Mouse (Mus musculus) cerebellum, adult 2 months (tissue): ENCODE data around the gene Slc35e2.

ENCODE experiments used
- CTCF ChIP-seq: fragments of 200-500 bp; IDR thresholded peaks from 2 replicates; pipeline ENCODE4 v1.5.1; 2011; ENCODE audit warnings: low read depth, mild to moderate bottlenecking, control low read depth, low read length, moderate library complexity, borderline replicate concordance; ENCODE audit not compliant: insufficient read depth
- POLR2A ChIP-seq: fragments of 200-500 bp; IDR thresholded peaks from 2 replicates; pipeline ENCODE4 v1.6.1; 2011; ENCODE audit warnings: low read length, control low read depth, borderline replicate concordance; ENCODE audit not compliant: insufficient read depth

GRCm38 (mm10) chr4:155575521-155575920 is 25.7 kb upstream of the Slc35e2 start:
- no peak for TF ChIP-seq CTCF
- no peak for TF ChIP-seq POLR2A
